Mouse (Mus musculus) hindbrain, embryonic 13.5 days (tissue): ENCODE data around the gene Bcas3. TPM values are rescaled to one million over a fixed set of nuclear protein-coding genes. Genes with fewer than 3 reads are reported as not detected.

Source experiments
- ATAC-seq: fragments of 200-750 bp; cut with Nextera tagmentation; 2 replicates; pipeline ENCODE4 v1.8.0; 2017; ENCODE audit warnings: moderate TSS enrichment; ENCODE audit not compliant: low FRiP score
- H3K27ac ChIP-seq: fragments of 300-500 bp; sonication (generic); 2 replicates; pipeline ENCODE4 v1.5.1; 2015; ENCODE audit warnings: inconsistent platforms, mild to moderate bottlenecking, moderate library complexity
- H3K27me3 ChIP-seq: fragments of 300-500 bp; sonication (generic); 2 replicates; pipeline ENCODE4 v1.6.1; 2015; ENCODE audit warnings: mild to moderate bottlenecking, inconsistent platforms
- H3K36me3 ChIP-seq: fragments of 300-500 bp; sonication (generic); 2 replicates; pipeline ENCODE4 v1.6.1; 2015; ENCODE audit warnings: mild to moderate bottlenecking, inconsistent platforms
- H3K4me1 ChIP-seq: fragments of 300-500 bp; sonication (generic); replicated peaks from 2 replicates; pipeline ENCODE4 v1.6.1; 2015; ENCODE audit warnings: inconsistent platforms
- H3K4me2 ChIP-seq: fragments of 300-500 bp; sonication (generic); 2 replicates; pipeline ENCODE4 v1.6.1; 2015; ENCODE audit warnings: inconsistent platforms, mild to moderate bottlenecking, moderate library complexity
- H3K4me3 ChIP-seq: fragments of 300-500 bp; sonication (generic); 2 replicates; pipeline ENCODE4 v1.5.1; 2015; ENCODE audit warnings: mild to moderate bottlenecking, inconsistent platforms
- H3K9ac ChIP-seq: fragments of 300-500 bp; sonication (generic); 2 replicates; pipeline ENCODE4 v1.6.1; 2015; ENCODE audit warnings: mild to moderate bottlenecking, inconsistent platforms
- H3K9me3 ChIP-seq: fragments of 300-500 bp; sonication (generic); 2 replicates; pipeline ENCODE4 v1.6.1; 2016; ENCODE audit warnings: inconsistent platforms
- WGBS: fragments of 180-500 bp; shearing (Covaris S2); methylation state at CpG from one replicate; pipeline ENCODE4 v1.1.7; 2015; 5-methylcytosine and 5-hydroxymethylcytosine counted together
- polyA plus RNA-seq: library from polyadenylated mRNA; unstranded; fragments of >200 nt; fragmentation: Nextera tagmentation; extraction: Ambion mirVana; gene quantifications from 2 replicates; pipeline ENCODE4 v1.2.1, GENCODE M21; 2015

The Bcas3 gene
- polyA plus RNA-seq, 1 experiment from 2014 or later, result 34.0 TPM

DNA sequence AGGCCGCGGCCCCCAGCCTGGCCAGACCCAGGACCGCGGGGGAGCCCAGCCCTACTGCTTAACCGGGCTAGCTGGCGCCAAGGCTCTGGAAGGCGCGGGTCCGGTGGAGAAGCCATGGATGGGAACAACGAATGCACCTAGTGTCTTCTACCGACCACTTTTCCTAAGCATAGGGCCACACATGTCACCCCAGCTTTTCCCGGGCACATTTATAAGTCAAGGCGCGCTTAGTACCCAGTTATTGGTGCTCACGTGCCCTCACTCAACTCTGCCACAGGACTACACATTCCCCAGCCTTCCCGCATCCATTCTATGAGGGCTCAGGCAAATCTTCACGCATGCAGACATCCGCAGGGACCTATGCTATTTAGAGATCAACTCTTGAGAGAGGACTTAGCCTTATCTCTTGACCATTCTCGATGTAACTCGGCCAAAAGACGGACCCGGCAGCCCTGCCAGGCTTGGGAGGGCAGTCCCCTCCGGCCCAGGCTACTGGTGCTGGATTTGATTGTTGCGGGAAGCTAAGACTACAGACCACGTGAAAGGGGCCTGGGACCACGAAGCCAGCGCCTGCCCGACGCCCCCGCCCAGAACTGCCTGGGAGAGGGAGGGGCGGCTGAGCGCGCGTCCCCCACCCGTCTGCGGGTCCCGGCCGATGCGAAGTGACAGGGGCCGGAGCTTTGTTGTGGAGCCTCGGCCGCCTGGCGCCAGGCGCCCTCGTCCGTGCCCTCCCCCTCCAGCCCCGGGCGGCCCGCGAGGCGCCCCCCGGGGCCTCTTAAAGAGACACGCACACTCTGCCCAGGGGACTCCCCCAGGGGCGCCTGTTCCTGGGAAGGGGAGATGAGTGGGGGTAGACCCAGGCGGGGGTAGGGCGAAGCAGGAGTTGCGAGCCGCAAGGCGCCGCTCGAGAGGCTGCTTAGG is 476.8 kb downstream of the Bcas3 start:
- Histone ChIP-seq H3K9ac (no peak overlapping the region), H3K27me3 (peaks cover 99% of the 10 kb centered on the region)

DNA sequence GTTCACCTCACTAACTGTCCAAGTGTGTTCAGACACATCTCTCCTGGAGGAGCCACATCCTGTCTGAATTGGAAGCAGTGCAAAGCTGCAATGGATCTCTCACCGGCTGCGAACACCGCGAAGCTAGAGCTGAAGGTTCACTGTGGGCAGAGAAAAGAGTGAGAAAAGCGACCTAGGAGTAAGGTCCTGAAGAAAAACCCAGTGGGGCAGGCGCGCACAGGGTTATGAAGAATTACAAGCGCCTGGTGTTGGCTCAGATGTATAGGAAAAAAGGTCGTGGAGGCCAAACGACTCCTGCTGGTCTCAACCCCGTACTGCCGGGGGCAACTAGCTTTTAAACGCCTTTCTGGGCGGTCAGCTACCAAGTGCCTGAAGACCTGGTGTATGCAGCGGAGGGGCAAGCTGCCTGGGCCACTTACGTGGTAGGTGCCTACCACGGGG is 478.0 kb downstream of the Bcas3 start:
- Histone ChIP-seq H3K9me3 (no peaks in the 10 kb centered on the region), H3K27ac (no peak overlapping the region), H3K4me1 (peaks cover 32% of the 10 kb centered on the region), H3K9ac (no peak overlapping the region), H3K27me3 (peaks cover 99% of the 10 kb centered on the region), H3K4me3 (peak overlapping the region; percentile 5; the same call in 1 of the 2 replicates), H3K36me3 (no peaks in the 10 kb centered on the region), H3K4me2 (no peak overlapping the region; the same call in 1 of the 2 replicates)
- 2% methylated on average over 17 of the region's 17 CpGs for WGBS
- ATAC-seq, result no peak

More for the DNA sequence above, 476.8 kb downstream of the Bcas3 start:
- under 1% methylated on average over 61 of the region's 61 CpGs for WGBS
- H3K4me1 ChIP-seq, result peaks cover 32% of the 10 kb centered on the region
- no peaks in the 10 kb centered on the region for H3K36me3 ChIP-seq
- ATAC-seq, result no peak
- peak overlapping the region; percentile 40 for H3K4me2 ChIP-seq
- no peak overlapping the region for H3K27ac ChIP-seq
- H3K4me3 ChIP-seq, result peak overlapping the region; percentile 25
- H3K9me3 ChIP-seq, result no peaks in the 10 kb centered on the region

DNA sequence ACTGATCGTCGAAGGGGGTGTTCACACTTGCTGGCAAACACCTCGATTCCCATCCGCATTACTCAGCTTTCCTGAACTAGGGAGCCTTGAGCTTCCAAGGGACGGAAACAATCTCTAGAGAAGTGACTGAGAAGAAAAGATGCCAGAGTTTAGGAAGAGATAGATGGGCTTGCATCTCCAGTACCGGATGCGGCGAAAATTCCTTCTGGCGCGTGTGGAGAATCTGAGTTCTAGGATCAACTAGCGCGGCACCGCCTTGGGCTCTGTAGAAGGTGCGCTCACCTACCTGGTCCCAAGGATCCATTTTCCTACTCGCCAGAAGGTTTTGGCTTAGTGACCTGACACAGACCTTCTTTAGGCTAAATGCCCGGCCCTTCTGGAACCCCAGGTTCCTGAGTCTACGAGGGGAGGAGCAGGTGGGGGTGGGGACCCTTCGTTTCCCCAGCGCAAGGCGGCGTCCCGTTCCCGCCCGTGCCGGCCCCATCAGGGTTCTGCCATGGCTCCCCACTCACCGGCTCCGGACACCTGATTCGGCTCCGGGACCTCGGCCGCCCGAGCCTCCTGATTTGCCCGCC is 478.8 kb downstream of the Bcas3 start:
- Histone ChIP-seq H3K9me3 (no peaks in the 10 kb centered on the region), H3K27ac (no peak overlapping the region), H3K4me2 (peak overlapping the region; percentile 55), H3K4me1 (peaks cover 32% of the 10 kb centered on the region), H3K9ac (no peak overlapping the region; the same call in 1 of the 2 replicates), H3K36me3 (no peaks in the 10 kb centered on the region), H3K4me3 (peak overlapping the region; percentile 42), H3K27me3 (peaks cover 99% of the 10 kb centered on the region)
- WGBS, result under 1% methylated on average over 33 of the region's 33 CpGs
- 0 out of 2 replicates have a peak, but pooled peaks have one; percentile 18 for ATAC-seq

DNA sequence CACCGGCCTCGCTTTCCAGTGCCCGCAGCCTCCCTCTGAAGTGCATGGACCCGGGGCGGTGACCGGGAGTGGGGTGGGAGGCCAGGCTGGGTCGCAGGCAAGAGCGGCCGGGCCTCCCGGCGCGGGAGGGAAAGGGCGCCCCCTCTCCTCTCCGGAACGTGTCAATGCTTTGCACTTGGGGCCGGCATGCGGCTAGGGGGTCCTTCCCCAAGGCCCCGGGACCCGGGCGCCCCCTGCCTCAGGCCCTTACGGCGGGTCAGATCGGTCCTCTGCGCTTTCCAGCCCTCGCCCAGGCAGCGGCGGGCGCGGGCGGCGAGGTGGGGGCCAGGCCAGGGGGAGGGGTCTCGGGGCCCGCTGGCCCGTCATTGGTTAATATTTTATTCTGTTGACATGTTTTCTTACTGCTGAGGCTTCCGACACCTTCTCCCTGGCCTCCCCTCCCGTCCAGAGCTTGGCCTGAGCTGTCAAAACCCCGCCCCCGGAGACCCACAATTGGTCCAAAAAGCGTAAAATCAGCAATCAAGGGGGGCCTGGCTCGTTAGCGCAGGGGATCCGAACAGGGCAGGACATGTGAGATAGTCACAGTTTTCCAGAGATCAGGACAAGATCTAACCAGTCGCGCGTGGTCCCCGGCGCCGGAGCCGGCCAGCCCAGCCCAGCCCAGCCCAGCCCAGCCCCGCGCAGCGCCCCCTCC is 479.4 kb downstream of the Bcas3 start, which contains the start of gene Tbx2:
TSS of gene Tbx2 (plus strand) at position 321 of the 694 bp plus-strand sequence.
- peak; percentile 46; the same call in 1 of the 2 replicates for ATAC-seq
- under 1% methylated on average over 35 of the region's 52 CpGs for WGBS
- Histone ChIP-seq H3K4me1 (peaks cover 38% of the 10 kb centered on the region), H3K27me3 (peaks cover 99% of the 10 kb centered on the region), H3K9ac (peak within 1 kb of the TSS; percentile 63), H3K4me2 (peak within 1 kb of the TSS; percentile 55), H3K4me3 (peak within 1 kb of the TSS; percentile 42), H3K36me3 (no peaks in the 10 kb centered on the region), H3K9me3 (no peaks in the 10 kb centered on the region), H3K27ac (peak within 1 kb of the TSS; percentile 52; the same call in 1 of the 2 replicates)

DNA sequence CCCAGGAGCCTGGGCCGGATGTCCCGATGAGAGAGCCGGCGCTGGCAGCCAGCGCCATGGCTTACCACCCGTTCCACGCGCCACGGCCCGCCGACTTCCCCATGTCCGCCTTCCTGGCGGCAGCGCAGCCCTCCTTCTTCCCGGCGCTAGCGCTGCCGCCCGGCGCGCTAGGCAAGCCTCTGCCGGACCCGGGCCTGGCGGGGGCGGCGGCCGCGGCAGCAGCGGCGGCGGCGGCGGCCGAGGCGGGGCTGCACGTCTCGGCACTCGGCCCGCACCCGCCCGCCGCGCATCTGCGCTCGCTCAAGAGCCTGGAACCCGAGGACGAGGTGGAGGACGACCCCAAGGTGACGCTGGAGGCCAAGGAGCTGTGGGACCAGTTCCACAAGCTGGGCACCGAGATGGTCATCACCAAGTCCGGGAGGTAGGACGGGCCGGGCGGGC is 480.1 kb downstream of the Bcas3 start:
- peaks cover 99% of the 10 kb centered on the region for H3K27me3 ChIP-seq
- H3K4me1 ChIP-seq, result peaks cover 45% of the 10 kb centered on the region
- H3K27ac ChIP-seq, result peak overlapping the region; percentile 52; the same call in 1 of the 2 replicates
- peak overlapping the region; percentile 55 for H3K4me2 ChIP-seq
- H3K4me3 ChIP-seq, result peak overlapping the region; percentile 42
- peak overlapping the region; percentile 63 for H3K9ac ChIP-seq
- no peaks in the 10 kb centered on the region for H3K36me3 ChIP-seq
- no peak for ATAC-seq
- no peaks in the 10 kb centered on the region for H3K9me3 ChIP-seq
- under 1% methylated on average over 24 of the region's 54 CpGs for WGBS

DNA sequence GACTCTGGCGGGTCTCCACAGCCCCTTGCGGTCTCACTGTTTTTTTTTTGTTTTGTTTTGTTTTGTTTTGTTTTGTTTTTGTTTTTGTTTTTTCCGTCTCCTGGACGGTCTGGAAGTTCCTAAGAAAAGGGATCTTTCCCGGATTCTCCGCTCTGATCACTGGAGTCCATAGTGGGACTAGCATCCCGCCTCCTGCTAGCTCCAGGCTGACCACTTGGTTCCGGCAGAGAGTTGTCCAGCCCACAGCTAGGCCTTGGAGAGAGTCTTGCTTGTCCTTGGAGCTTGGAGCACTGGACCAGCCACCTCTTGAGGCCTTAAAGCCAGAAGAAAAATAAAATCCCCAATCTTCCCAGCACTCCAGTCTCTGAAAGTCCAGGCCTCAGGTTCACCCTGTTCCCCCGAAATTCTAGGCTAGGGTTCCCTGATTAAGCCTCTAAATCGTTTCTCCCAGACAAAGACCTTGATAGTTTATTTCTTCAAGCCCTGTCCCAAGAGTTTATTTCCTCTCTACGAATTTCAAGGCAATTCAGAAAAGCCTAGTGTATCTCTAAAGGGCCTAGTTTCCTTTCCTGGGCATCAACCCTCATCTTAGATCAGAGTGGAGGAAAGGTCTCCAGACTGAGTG is 480.9 kb downstream of the Bcas3 start:
- Histone ChIP-seq H3K9ac (peak overlapping the region; percentile 63), H3K9me3 (no peaks in the 10 kb centered on the region), H3K27ac (no peak overlapping the region), H3K4me1 (peaks cover 45% of the 10 kb centered on the region), H3K27me3 (peaks cover 99% of the 10 kb centered on the region), H3K4me3 (peak overlapping the region; percentile 42), H3K4me2 (peak overlapping the region; percentile 15; the same call in 1 of the 2 replicates), H3K36me3 (no peaks in the 10 kb centered on the region)
- no peak for ATAC-seq
- 3% methylated on average over 11 of the region's 11 CpGs for WGBS

DNA sequence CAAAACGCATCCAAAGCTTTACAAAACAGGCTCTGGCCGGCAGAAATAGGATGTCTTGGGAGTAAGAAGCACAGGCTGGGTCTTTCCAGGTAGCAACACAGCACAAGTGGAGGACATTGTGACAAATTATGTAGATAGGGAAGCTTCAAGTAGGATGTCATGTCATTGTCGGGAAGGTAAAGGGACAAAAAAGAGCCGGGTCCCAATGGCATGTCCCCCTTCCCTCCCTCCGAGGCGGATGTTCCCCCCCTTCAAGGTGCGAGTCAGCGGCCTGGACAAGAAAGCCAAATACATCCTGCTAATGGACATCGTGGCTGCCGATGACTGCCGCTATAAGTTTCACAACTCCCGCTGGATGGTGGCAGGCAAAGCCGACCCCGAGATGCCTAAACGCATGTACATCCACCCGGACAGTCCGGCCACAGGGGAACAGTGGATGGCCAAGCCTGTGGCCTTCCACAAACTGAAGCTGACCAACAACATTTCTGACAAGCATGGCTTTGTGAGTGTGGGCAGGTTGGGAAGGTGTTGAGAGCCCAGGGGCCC is 481.5 kb downstream of the Bcas3 start:
- Histone ChIP-seq H3K36me3 (no peaks in the 10 kb centered on the region), H3K27me3 (peaks cover 99% of the 10 kb centered on the region)

DNA sequence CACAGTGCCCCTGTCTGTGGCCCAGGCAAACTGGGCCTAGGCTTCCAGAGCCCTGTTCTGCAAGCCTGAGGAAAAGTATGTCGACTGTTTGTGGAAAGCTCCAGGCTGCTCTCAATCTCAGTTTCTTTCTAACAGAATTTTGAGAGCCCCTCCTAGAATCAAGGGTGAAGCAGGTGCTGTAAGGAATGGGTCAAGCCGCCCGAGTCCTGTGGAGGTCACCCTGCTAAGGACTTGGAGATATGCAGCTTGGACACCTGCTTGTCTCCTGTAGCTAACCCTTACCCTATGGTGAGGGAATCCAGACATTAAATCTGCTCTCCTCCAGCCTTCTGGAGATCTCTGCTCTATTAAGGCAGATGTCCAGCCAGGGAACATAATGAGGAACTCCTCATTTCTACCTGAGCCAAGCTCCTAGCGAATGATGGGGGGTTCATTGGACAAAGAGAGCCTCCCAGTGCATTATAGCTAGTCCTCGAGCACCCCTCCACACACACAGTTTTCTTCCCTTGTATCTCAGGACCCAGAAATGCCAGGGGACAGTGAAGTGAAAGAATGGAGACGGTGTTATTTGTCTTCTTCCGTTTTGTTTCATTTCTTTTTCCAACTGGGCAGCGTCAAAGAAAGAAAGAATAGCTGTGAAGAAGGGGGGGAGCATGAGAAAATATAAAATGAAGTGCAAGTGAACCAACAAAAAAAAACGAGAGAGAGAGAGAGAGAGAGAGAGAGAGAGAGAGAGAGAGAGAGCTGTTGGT is 482.2 kb downstream of the Bcas3 start:
- WGBS, result 4% methylated on average over 9 of the region's 9 CpGs

More for the DNA sequence above, 481.5 kb downstream of the Bcas3 start:
- no peak overlapping the region for H3K27ac ChIP-seq
- WGBS, result 4% methylated on average over 17 of the region's 17 CpGs
- H3K4me3 ChIP-seq, result peak overlapping the region; percentile 42
- peak overlapping the region; percentile 63 for H3K9ac ChIP-seq
- H3K4me1 ChIP-seq, result peaks cover 40% of the 10 kb centered on the region
- ATAC-seq, result no peak
- no peaks in the 10 kb centered on the region for H3K9me3 ChIP-seq
- peak overlapping the region; percentile 15; the same call in 1 of the 2 replicates for H3K4me2 ChIP-seq

DNA sequence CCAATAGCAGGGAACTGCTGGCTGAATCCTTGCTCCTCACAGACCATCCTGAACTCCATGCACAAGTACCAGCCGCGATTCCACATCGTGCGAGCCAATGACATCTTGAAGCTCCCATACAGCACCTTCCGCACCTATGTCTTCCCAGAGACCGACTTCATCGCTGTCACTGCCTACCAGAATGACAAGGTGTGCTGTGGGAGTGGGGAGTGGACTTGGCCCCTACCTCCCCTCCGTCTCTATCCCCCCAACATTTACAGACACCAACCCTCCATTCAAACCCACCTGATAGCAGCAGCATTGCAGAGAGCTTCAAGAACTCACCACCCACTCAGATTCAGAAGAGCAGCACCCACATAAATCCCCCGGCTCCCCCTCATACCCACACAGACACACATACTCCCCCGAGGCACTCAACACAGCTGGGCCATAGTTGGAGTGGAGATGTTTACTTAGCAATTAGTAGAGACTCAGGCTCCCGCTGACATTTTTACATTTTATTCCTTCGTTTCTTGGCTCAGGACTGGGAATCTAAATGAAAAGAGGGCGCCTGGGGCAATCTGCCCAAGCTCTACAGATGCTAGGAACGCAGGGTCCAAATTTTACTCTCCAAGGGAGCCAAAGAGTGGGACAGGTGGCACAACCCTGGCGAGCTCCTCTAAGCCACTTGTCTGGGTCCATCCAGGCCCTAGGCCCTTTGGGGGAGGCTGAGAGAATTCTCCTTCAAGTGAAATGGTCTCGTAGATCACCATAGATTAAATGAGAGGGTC is 483.0 kb downstream of the Bcas3 start:
- H3K4me2 ChIP-seq, result no peak overlapping the region; the same call in none of the 2 replicates
- H3K9ac ChIP-seq, result no peak overlapping the region
- peaks cover 41% of the 10 kb centered on the region for H3K4me1 ChIP-seq
- no peaks in the 10 kb centered on the region for H3K36me3 ChIP-seq
- no peak overlapping the region for H3K27ac ChIP-seq
- no peak for ATAC-seq
- peaks cover 99% of the 10 kb centered on the region for H3K27me3 ChIP-seq
- H3K4me3 ChIP-seq, result peak overlapping the region; percentile 32
- 3% methylated on average over 16 of the region's 16 CpGs for WGBS
- no peaks in the 10 kb centered on the region for H3K9me3 ChIP-seq

More for the DNA sequence above, 482.2 kb downstream of the Bcas3 start:
- peaks cover 34% of the 10 kb centered on the region for H3K4me1 ChIP-seq
- H3K36me3 ChIP-seq, result no peaks in the 10 kb centered on the region
- H3K4me2 ChIP-seq, result no peak overlapping the region; the same call in 1 of the 2 replicates
- peaks cover 99% of the 10 kb centered on the region for H3K27me3 ChIP-seq
- no peak overlapping the region for H3K27ac ChIP-seq
- H3K9me3 ChIP-seq, result no peaks in the 10 kb centered on the region
- ATAC-seq, result no peak
- peak overlapping the region; percentile 42 for H3K4me3 ChIP-seq
- H3K9ac ChIP-seq, result peak overlapping the region; percentile 63; the same call in 1 of the 2 replicates
